Mouse (Mus musculus): ENCODE results near the gene Morf4l2.
"Not testable (repeated sequence)": the region's sequence is repeated elsewhere in the genome, so short reads cannot be mapped to it uniquely, and the experiment has no call there.

Morf4l2 gene

DNA sequence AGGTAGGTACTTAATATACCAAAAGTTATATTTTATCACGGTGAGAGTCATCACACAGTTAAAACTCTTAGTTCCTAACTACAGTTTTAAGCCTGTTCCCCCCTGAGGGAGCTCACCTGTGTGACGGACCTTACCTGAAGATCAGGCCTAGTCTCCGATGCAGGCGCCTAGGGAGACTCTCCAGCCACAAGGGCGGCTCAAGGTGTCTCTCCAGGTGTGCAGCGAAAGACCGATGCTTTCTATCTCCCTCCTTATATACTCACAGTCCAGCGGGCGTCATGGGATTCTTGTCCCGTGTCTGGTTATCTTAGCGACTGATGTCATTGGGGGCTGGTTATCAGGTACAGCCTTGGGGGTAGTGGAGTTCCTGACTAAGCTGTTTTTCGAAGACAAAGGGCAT, at the start of gene Morf4l2:
Morf4l2 (minus strand) TSS at position 232 of the 400 bp plus-strand sequence.
- no peak for DNase-seq

DNA sequence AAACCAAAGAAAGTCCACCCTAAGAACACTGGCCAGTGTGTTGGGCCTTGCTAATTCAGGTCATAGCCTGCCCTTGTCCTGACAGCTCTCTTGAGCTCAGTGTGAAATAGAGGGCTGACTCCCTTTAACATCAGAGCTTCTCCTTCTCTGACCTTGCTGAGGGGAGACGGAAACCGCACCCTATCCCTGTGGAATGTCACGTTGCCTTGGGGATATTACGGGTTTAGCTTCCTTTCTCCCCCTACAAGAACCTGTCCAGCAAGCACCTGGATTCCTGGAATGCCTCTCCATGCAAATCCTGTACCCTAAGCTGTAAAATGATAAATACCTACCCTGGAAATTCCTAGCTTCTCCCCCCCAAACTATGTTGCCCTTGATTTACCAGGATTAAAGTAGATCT, 46.0 kb upstream of the Morf4l2 start:
- DNase-seq, result no peak

DNA sequence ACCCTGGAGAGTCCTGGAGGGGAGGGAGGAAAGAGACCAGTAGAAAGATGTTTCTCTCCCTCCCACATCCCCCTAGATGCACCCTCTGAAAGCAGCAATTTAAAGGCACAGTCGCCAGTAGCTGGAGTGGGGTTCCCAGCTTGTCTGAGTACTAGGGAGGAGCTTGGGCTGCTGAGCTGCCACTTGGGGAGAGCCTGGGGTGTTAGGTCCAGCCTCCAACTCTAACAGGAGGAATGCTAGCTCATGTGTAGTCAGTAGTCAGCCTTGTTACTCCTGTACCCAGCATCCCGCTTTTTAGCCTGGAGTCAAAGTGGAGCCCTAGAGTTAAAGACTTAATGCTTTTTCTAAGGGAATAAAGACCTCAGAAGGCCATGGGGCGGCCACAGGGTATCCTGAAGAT, 36.6 kb upstream of the Morf4l2 start, which contains the start of gene Glra4:
Glra4 (minus strand) TSS at position 101 of the 400 bp plus-strand sequence.
- no peak for DNase-seq

DNA sequence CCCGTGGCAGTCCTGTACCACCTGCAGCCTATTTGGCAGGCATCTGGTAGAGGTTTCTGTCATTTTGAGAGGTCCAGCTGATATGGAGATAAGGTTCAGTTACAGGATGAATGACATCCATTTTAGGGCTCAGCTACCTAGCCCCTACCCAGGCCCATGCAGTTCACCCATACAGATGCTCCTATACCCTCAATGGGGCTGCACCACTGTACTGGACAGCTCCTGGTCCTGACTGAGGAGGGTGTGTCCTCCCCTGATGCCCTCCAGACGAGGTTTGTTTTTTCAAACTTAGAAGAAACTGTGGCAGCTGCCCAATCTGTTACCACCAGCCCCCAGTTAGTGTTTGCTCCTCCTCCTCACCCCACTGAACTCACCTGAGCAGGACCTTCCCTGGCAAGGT, 35.8 kb upstream of the Morf4l2 start:
- no peak for DNase-seq

DNA sequence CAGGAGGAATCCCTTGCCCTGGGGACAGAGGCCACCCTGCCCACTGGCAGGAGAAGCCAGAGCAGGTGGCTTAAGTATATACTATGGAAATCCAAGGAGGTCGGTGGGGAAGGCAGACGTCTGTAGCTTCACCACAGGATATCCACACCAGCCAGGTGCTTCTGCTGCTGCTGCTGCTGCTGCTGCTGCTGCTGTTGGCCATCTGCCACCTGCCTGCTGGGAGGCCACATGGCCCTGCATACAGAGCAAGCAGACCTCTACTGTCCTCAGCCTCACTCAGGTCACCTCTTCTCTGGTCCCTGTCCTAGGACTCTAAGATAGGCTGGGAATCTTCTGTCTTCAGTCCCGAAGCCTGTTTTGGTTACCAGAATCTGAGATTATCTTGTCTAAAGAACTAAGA, 34.6 kb upstream of the Morf4l2 start:
- no peak for DNase-seq

DNA sequence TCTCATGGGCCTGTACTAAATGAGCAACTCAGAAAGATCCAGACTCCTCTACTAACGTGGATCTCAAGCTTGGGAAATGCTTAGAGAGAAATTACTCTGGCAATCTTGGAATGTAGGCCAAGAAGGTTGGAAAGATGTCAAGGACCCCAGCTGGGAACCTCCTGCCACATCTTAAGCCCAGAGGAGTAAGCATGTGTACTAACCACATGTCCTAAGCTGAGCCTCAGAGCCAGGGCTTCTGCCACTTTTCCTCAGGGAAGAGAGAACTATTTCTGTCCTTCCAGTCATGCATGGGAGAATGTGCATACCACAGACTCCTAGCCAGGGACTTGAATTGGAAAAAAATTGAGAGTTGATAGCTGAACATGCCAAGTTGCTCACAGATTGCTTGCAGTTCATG, 29.5 kb upstream of the Morf4l2 start:
- no peak for DNase-seq

DNA sequence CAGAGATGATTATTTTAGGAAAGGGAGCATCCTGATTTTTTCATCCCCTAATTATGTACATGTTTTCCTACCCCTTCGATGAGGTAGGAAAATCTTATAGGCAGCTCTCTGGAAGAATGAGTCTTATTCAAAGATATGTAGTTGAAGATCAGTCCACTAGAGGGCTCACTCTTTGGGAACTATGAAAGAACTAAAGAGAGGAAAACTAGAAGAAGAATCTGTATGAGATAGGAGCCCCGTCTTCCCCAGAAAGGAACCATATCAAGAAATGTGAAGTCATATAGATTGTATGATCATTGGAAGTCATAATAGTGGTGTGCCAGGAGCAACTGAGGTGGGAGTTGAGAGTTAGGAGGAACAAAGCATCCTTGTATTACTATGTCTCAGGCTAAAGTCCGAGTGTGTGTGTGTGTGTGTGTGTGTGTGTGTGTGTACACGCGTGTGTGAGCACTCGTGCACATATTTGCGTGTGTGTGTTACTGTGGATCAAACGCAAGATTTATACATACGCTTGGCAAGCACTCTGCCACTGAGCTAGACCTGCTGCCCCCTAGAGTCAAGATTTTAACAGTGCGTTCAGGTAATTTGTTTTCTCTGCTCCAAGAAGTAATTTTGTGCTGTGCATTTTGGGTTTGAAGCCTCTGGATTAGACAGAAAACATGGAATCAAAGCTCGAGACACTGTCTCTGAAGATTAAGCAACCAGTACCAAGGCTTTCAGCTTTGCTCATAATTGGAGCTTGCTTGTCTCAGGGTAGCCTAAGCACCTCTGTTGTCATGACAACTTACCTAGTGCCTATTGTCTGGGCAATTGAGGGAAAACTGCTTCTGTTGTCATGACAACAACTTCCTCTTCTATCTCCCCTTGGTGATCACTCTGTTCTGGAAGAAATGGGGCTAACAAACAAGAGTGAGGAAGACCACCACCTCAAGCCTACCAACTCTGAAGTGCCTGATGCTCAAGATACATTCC, 17.9 kb upstream of the Morf4l2 start:
- no peak for DNase-seq

DNA sequence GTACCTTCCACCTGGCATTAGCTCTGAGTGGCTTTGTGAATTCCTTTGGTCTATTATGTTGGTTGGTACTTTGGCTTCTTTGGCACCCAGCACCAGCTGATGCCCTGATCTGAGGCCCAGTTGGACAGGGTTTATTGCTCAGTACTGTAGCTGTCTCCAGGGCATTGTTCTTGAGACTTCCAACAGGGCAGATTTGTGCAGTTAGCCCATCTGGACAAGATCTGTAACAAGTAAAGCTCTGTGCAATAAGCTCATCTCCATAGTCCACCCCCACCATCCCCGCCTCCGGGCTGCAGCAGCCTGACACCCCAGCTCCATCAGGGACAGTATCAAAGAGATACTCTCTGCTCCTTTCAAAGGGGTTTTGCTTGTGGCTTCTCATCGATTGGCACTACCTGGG, 12.0 kb upstream of the Morf4l2 start:
- DNase-seq, result no peak

DNA sequence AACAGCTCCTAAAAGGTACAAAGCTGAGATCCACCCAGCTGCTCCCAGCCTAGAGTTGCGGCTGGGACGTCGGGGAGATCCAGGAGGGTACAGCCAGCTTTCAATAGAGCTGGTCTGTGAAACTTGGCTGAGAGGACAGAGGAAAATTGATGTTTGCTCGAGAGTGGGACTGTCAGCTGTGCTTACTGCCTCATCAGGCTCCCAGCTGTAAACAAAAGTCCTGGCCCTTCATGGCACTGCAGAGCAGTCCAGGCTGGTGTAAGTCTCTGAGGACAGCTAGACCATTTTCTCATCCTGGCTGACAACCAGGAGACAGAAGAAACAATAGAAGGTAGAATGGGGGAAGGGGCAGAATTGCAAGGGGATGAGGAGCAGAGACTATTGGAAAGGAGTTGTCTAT, 5.8 kb upstream of the Morf4l2 start:
- no peak for DNase-seq

DNA sequence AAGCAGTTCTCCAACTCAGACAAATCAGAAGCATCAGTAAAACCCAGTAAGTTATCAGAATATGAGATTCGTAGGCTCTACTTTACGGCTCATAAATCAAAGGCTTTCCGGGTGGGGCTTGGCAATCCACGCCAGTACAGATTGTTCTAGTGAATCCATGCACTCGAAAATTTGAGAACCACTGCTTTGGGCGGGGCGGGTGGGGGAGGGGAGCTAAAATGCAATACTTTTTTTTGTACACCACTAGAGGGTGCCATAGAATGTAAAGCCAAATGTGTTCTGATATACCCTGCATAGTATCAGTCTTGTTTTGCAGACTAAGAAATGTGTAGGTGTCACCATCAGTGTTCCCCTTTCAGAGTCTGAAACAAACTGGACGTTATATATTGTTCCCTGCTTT, 1.2 kb upstream of the Morf4l2 start:
- no peak for DNase-seq

DNA sequence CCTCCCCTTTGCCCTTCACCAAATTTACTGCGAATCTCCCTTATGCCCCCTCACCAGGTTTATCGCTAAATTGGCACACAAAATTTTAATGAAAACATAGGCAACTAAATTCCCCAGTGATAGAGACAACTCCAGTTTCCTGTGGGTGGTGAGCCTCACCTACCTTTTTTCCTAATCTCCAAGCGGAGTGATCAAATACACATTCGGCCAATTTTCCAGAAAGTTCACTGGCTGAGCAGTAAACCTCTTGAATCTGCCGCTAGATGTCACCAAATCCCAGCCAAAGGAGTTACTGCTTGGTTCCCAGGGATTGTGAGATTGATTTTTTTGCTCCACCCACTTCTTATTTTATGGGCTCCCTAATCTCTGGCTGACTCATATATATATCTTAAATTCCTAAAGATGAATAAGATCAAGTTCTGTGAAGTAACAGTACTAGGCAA, 808 bp downstream of the Morf4l2 start:
- DNase-seq, result peak; percentile 60

DNA sequence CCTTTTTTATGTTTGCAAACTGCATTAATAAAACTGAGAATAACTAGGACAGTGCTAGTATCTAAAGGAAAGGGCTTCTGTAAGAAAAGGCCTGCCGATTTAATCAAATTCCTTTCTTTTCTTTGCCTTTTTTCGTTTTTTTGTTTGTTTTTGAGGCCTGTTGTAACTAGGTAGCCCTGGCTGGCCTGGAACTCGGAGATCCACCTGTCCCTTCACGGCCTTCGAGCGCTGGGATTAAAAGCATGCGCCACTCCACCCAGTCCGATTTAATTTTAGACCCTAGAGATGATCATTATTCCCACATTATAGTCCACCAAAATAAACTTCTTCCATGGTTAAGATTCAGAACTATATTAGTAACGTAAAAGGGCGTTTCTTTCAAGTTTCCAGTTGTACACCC, 1.2 kb downstream of the Morf4l2 start:
- DNase-seq, result no peak

DNA sequence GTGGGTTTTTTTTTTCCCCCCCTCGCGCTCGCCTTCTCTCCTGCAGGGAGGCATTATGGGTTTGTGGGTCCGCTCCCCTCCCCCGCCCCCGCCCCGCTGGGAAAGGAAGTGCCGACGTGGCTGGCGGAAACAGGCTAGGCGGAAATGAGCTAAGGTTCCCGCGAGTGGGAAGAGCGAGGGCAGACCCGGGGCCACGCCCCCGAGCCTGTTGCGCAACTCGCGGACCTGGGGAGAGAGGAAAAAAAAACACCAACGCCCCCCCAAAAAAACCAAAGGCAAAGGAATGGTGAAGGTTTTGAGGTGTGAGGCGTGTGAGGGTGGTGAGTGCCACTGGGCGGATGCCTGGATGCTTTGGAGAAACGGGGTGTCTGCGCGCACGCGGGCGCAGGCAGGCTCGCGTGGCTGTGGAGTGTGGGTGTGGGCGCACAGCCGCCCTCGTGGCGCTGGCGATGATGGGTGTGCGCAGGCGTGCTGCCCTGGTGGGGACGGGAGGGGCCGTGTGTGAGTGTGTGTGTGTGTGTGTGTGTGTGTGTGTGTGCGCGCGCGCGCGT, 1.8 kb downstream of the Morf4l2 start:
- DNase-seq, result peak; percentile 85

DNA sequence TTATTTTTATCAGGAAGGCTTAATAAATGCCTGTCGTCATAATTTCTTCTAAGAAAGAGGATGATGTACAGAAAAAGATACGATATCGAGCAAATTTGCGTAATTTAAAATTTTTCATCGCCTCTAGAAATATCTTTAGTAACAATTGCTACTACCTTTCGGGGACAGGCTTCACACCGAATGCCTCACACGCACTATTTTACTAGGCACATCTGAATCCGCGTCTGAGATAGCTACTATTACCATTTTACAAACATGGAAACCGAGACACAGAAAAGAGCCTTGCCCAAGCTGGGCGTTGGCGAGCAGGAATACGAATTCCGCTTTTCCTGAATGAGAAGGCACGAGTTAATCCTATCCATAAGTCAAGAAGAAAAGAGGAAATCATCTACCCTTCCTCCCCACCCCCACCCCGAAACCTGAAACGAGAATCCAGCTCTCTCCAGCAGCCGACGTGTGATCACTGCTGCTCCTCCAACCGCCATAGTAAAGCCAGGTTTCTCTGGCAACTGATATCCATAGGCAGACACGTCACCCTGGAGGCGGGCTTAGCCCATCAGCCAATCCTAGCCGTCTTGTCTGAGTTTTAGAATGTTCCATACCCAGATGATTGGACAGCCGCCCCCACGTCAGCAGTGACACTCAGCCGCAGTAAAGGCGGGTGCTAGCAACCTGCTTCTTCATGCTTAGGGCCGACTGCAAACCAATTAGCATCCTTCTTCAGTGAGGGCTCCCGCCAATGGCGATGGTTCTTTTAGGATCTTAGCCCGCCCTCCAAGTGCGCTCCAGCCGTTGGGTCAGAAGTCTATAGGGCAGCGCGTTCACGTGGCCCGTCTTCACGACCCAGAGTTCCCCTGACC, 2.5 kb downstream of the Morf4l2 start:
- peak; percentile 92 for DNase-seq

DNA sequence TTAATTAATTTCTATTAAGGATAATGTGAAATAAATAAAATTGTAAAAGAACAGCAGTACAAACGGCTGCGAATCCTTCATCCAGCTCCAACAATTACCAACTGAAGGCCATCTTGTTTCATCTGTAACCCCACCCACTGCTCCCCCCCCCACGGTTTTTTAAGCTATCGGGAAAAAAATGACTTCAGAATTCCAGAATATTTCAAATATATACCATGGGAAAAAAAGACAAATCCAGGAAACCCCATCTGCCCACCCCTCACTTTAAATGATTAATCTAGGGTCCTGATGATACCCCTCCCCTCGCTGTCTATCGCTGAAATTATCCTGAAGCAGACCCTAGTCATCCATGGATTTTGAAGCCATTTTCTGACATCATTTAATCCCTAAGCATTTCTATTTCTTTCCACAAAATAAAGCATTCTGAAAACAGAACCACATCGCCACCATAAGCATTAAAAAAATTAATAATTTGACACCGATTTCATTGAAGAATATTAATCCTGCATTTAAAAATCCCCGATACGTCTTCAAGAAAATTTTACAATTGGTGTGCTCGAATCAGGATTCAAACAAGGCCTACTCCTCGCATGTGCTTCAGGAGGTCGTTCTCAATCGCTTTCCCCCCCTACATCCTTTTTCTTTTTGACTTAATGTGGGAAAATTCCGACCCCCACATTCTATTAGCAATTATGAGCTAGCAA, 3.3 kb downstream of the Morf4l2 start:
- no peak for DNase-seq

DNA sequence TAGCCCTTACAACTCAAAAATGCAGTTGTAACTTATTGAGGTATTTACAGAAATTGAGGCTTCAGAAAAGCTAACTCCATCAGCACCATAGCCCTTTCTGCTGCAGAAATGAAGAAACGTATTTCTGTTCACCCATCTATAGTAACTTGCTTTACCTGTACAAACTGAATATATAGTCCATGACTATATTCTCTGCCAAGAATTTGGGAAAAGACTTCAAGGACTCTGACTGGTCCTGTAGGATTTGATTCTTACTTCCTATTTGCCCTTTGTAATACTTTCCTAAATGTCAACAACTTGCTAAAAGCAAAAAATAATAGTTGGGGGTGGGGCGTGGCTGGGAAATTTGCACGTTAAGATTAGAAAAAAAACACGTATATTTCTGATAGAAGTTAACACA, 11.5 kb downstream of the Morf4l2 start:
- DNase-seq, result no peak

DNA sequence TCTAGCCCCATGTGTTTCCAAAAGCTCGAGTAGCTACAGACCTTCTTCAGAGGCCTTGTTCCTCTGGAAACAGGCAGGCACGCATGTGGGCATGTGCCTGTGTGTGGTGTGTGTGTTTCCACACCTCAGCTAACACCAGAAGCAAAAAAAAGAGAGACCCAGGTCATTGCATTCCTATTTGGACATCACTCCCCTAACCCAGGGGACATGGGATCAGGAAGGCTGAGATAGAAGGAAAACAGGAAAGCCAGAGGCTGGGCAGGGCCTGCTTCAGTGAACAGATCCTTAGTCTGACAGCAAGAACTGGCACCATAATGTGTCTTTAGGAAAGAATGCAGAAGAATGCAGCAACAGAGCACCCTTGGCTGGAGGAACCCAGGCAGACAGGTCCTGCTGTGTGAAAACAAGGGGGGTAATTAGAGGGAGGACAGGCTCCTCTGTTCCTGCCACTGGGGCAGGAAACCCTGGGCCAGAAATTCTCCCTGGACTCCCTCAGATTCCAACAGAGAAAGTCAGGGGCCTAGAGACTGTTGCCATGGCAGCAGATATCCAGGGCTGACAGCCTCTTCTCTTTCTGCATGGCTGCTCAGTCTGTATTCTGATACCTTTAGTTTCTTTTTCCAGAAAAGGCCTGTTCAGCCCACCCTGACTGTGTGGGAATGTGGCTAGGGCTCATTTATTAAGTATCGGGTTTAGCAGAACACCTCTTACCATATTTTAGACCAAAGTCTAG, 28.6 kb downstream of the Morf4l2 start:
- DNase-seq, result not testable (repeated sequence)

DNA sequence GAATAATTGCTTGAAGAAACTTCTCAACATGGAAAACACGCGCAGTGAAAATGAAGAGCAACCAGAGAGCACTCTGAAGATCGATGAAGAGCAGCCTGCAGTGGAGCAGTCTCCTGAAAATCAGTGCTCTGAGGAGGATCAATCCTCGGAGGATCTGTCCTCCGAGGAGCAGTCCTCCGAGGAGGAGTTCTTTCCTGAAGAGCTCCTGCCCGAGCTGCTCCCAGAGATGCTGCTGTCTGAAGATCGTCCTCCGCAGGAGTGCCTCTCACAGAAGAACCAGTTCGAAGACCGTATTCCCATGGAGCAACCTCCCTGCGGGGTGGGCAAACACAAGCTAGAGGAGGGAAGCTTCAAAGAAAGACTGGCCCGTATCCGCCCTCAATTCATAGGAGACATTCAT, 34.7 kb downstream of the Morf4l2 start:
- DNase-seq, result no peak

DNA sequence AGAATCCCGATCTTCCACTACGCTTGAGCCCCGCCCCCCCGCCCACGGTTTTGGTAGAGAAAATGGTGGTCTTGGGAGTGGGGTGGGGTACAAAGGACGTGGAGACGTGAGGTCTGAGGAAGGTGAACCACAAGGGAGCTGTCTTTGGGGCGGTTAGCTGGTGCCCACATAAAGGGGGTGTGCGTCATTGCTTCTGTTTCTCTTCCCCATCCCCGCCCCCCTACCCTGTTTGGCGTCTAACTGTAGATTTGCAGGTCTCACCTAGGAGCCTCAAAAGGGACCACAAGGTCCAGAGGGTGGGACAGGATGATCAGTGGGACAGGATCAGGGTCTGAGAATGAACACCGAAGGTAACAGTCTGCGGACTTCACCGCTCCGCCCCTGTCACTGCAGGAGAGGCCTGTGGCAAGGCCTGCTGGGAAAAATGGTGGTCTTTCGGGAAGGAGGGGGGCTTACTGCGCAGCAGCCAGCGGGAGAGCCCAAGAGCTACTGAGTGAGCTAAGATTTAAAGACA, 35.3 kb downstream of the Morf4l2 start:
- DNase-seq, result peak; percentile 30

DNA sequence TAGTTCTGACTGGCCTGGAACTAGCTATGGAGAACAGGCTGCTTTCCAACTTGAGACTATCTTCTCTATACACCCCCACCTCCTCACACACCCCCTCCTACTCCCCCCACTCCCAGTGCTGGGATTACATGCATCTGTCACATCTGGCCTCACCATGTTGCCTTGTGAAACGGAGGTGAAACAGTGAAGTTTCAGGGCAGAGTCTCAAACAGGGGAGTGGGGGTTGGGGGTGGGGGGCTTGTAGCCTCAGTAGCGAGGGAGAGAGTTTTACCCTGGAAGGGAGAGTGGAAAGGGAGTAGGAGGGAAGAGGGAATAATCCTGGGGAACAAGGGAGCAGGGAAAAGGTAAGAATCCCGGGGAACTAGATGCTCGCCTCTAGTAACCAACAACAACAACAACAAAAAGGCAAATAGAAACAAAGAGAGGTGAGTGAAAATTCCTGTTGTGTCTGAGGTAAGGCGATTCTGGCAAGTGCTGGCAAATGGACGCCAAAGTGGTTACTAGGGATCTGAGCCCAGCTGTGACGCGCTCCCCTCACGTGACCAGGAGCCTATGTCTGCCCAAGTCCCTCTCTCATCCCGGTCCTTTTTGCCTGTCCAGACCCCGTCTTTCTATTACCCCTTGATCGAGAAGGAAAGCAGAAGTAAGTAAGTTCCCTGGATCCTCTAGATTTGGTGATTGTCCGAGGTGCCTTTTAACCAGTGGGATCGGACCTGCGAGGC, 35.9 kb downstream of the Morf4l2 start, which contains the start of gene Tceal1:
Tceal1 (plus strand) TSS at position 537 of the 722 bp plus-strand sequence.
- DNase-seq, result no peak

DNA sequence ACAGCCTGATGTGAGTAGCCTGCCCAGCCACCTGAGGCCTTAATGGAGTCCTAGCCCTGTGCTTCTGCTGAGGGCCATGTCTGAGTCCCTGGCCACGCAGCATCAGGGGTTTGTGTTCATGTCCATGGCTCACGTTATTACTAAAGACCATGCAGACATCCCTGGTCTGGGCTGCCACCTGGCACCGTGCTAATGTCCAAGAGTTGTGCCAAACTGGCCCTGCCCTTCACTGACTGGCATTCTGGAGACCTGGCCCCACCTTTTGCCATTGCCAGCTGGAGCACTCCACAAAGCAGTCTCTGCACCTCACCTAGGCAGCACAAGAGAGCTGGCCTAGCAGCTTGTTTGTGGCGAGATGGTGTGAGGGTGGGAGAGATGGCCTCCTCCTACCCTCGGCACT, 50.3 kb downstream of the Morf4l2 start:
- DNase-seq, result no peak
